Mouse (Mus musculus) brain, embryonic 14.5 days (tissue): ENCODE results near the gene 1700057G04Rik. TPM values are rescaled to one million over a fixed set of nuclear protein-coding genes. Genes with fewer than 3 reads are reported as not detected.
"Not testable (repeated sequence)": the region's sequence is repeated elsewhere in the genome, so short reads cannot be mapped to it uniquely, and the experiment has no call there.

Experiments
- DNase-seq: peaks from one replicate; pipeline ENCODE4 v3.0.0-alpha.2; 2011; ENCODE audit warnings: low read depth
- CTCF ChIP-seq: fragments of 200-500 bp; IDR thresholded peaks from 2 replicates; pipeline ENCODE4 v1.5.1; 2012; ENCODE audit warnings: inconsistent platforms, mild to moderate bottlenecking, moderate library complexity, borderline replicate concordance; ENCODE audit not compliant: insufficient read depth, insufficient read length; ENCODE audit errors: extremely low read depth
- POLR2A ChIP-seq: fragments of 200-500 bp; IDR thresholded peaks from 2 replicates; pipeline ENCODE4 v1.6.1; 2012; ENCODE audit warnings: mild to moderate bottlenecking, inconsistent platforms, borderline replicate concordance; ENCODE audit not compliant: poor library complexity, insufficient read depth, insufficient read length, severe bottlenecking; ENCODE audit errors: extremely low read depth
- polyA plus RNA-seq: library from polyadenylated mRNA; depleted of rRNA; stranded (reverse); fragments of >200 nt; gene quantifications from 2 replicates; pipeline ENCODE4 v1.2.3, GENCODE M21; 2012

The 1700057G04Rik gene
- polyA plus RNA-seq, 1 experiment: not detected

GRCm38 (mm10) chr9:92280048-92280447, 29.1 kb upstream of the 1700057G04Rik start:
- no peak for DNase-seq
- TF ChIP-seq CTCF: no peak
- TF ChIP-seq POLR2A: no peak

GRCm38 (mm10) chr9:92282563-92283171, 26.5 kb upstream of the 1700057G04Rik start:
- peak; percentile 55 for DNase-seq
- TF ChIP-seq POLR2A: no peak
- TF ChIP-seq CTCF: no peak

- DNase-seq: no peak
- TF ChIP-seq POLR2A (no peak), CTCF (no peak)
Observed at GRCm38 (mm10) chr9:92289675-92290074, 19.5 kb upstream of the 1700057G04Rik start.

GRCm38 (mm10) chr9:92292169-92292568, 17.0 kb upstream of the 1700057G04Rik start:
- TF ChIP-seq CTCF (no peak), POLR2A (no peak)
- DNase-seq: no peak

- TF ChIP-seq POLR2A: no peak
- no peak for TF ChIP-seq CTCF
Observed at GRCm38 (mm10) chr9:92292922-92293321, 16.3 kb upstream of the 1700057G04Rik start.

GRCm38 (mm10) chr9:92293560-92294548, 15.3 kb upstream of the 1700057G04Rik start:
- DNase-seq: no peak
- TF ChIP-seq CTCF (no peak), POLR2A (no peak)

More at GRCm38 (mm10) chr9:92292922-92293321, 16.3 kb upstream of the 1700057G04Rik start:
- no peak for DNase-seq

- DNase-seq: no peak
- TF ChIP-seq CTCF (no peak), POLR2A (no peak)
Observed at GRCm38 (mm10) chr9:92298288-92298687, 10.9 kb upstream of the 1700057G04Rik start.

- TF ChIP-seq CTCF (no peak), POLR2A (no peak)
- no peak for DNase-seq
Observed at GRCm38 (mm10) chr9:92301213-92301612, 8.0 kb upstream of the 1700057G04Rik start.

GRCm38 (mm10) chr9:92305075-92305474, 4.1 kb upstream of the 1700057G04Rik start:
- TF ChIP-seq POLR2A: no peak
- TF ChIP-seq CTCF: no peak

GRCm38 (mm10) chr9:92305620-92306220, 3.5 kb upstream of the 1700057G04Rik start:
- TF ChIP-seq CTCF (no peak), POLR2A (no peak)
- DNase-seq: peak; percentile 8

More at GRCm38 (mm10) chr9:92305075-92305474, 4.1 kb upstream of the 1700057G04Rik start:
- DNase-seq: no peak

- no peak for DNase-seq
- no peak for TF ChIP-seq POLR2A
- TF ChIP-seq CTCF: no peak
Observed at GRCm38 (mm10) chr9:92316791-92317190, 7.6 kb downstream of the 1700057G04Rik start.

- not testable (repeated sequence) for DNase-seq
Observed at GRCm38 (mm10) chr9:92325936-92326335, 16.8 kb downstream of the 1700057G04Rik start.
